Mouse (Mus musculus) kidney, embryonic 14.5 days (tissue): ENCODE measurements at regions not wholly inside any gene's neighbourhood (a gene's known extent, or its start where the extent isn't known, plus 50 kb on each side); places are given as distances from the start of the nearest gene placed in this dataset.

ENCODE experiments used
- ATAC-seq: fragments of 200-750 bp; cut with Nextera tagmentation; 2 replicates; pipeline ENCODE4 v1.8.0; 2017; ENCODE audit warnings: moderate number of reproducible peaks, mild to moderate bottlenecking, moderate TSS enrichment, moderate library complexity; ENCODE audit not compliant: low FRiP score, low TSS enrichment
- H3K27ac ChIP-seq: fragments of 300-500 bp; sonication (generic); 2 replicates; pipeline ENCODE4 v1.5.1; 2014; ENCODE audit warnings: low read depth, mild to moderate bottlenecking, low read length, moderate library complexity, mixed read lengths
- H3K27me3 ChIP-seq: fragments of 300-500 bp; sonication (generic); 2 replicates; pipeline ENCODE4 v1.6.1; 2014; ENCODE audit warnings: mild to moderate bottlenecking, low read length; ENCODE audit not compliant: control insufficient read depth, insufficient read depth
- H3K36me3 ChIP-seq: fragments of 300-500 bp; sonication (generic); 2 replicates; pipeline ENCODE4 v1.6.1; 2014; ENCODE audit warnings: low read length, mixed read lengths; ENCODE audit not compliant: control insufficient read depth, insufficient read depth
- H3K4me1 ChIP-seq: fragments of 300-500 bp; sonication (generic); 2 replicates; pipeline ENCODE4 v1.6.1; 2014; ENCODE audit warnings: low read length, mixed read lengths; ENCODE audit not compliant: control insufficient read depth, insufficient read depth
- H3K4me2 ChIP-seq: fragments of 300-500 bp; sonication (generic); replicated peaks from 2 replicates; pipeline ENCODE4 v1.6.1; 2014; ENCODE audit warnings: low read depth, mild to moderate bottlenecking, low read length
- H3K4me3 ChIP-seq: fragments of 300-500 bp; sonication (generic); 2 replicates; pipeline ENCODE4 v1.5.1; 2014; ENCODE audit warnings: mild to moderate bottlenecking, low read length
- H3K9ac ChIP-seq: fragments of 300-500 bp; sonication (generic); 2 replicates; pipeline ENCODE4 v1.6.1; 2014; ENCODE audit warnings: low read depth, mild to moderate bottlenecking, low read length, moderate library complexity
- H3K9me3 ChIP-seq: fragments of 300-500 bp; sonication (generic); 2 replicates; pipeline ENCODE4 v1.6.1; 2016; ENCODE audit warnings: low read length; ENCODE audit not compliant: control insufficient read depth
- WGBS: fragments of 180-500 bp; shearing (Covaris S2); extraction: QIAGEN DNeasy Blood & Tissue Kit; methylation state at CpG from one replicate; pipeline ENCODE4 v1.1.7; 2014; 5-methylcytosine and 5-hydroxymethylcytosine counted together

GRCm38 (mm10) chr6:111621684-111622480, 651.7 kb upstream of the Lmcd1 start:
- no peak for ATAC-seq
- no peaks in the 10 kb centered on the region for H3K36me3 ChIP-seq
- no peaks in the 10 kb centered on the region for H3K27me3 ChIP-seq
- H3K9ac ChIP-seq = no peak overlapping the region
- H3K4me2 ChIP-seq = no peak overlapping the region
- H3K4me1 ChIP-seq = no peaks in the 10 kb centered on the region
- H3K4me3 ChIP-seq = no peak overlapping the region
- 67% methylated on average over 8 of the region's 8 CpGs for WGBS
- H3K27ac ChIP-seq = no peak overlapping the region
- no peaks in the 10 kb centered on the region for H3K9me3 ChIP-seq

GRCm38 (mm10) chr6:111622481-111623139, 650.9 kb upstream of the Lmcd1 start:
- Histone ChIP-seq H3K9me3 (no peaks in the 10 kb centered on the region), H3K27me3 (no peaks in the 10 kb centered on the region), H3K4me1 (no peaks in the 10 kb centered on the region), H3K36me3 (no peaks in the 10 kb centered on the region), H3K4me3 (no peak overlapping the region), H3K27ac (no peak overlapping the region), H3K4me2 (no peak overlapping the region), H3K9ac (no peak overlapping the region)
- WGBS = 80% methylated on average over 7 of the region's 7 CpGs
- no peak for ATAC-seq

- no peaks in the 10 kb centered on the region for H3K4me1 ChIP-seq
These were observed 650.4 kb upstream of the Lmcd1 start for GRCm38 (mm10) chr6:111623140-111623497.

GRCm38 (mm10) chr6:111625501-111625900, 648.1 kb upstream of the Lmcd1 start:
- no peak overlapping the region for H3K4me3 ChIP-seq
- no peaks in the 10 kb centered on the region for H3K36me3 ChIP-seq
- no peaks in the 10 kb centered on the region for H3K4me1 ChIP-seq
- H3K9ac ChIP-seq = no peak overlapping the region
- H3K27me3 ChIP-seq = no peaks in the 10 kb centered on the region
- H3K27ac ChIP-seq = no peak overlapping the region
- ATAC-seq = no peak
- no peak overlapping the region for H3K4me2 ChIP-seq
- H3K9me3 ChIP-seq = no peaks in the 10 kb centered on the region

More at GRCm38 (mm10) chr6:111623140-111623497, 650.4 kb upstream of the Lmcd1 start:
- 91% methylated on average over 4 of the region's 4 CpGs for WGBS
- no peaks in the 10 kb centered on the region for H3K36me3 ChIP-seq
- no peak overlapping the region for H3K27ac ChIP-seq
- no peak overlapping the region for H3K9ac ChIP-seq
- no peak for ATAC-seq
- no peaks in the 10 kb centered on the region for H3K27me3 ChIP-seq
- no peak overlapping the region for H3K4me2 ChIP-seq
- no peak overlapping the region for H3K4me3 ChIP-seq
- no peaks in the 10 kb centered on the region for H3K9me3 ChIP-seq

- ATAC-seq = no peak
- Histone ChIP-seq H3K4me1 (no peaks in the 10 kb centered on the region), H3K27me3 (no peaks in the 10 kb centered on the region), H3K9ac (no peak overlapping the region), H3K4me2 (no peak overlapping the region), H3K27ac (no peak overlapping the region), H3K36me3 (no peaks in the 10 kb centered on the region), H3K9me3 (no peaks in the 10 kb centered on the region), H3K4me3 (no peak overlapping the region)
- WGBS = 85% methylated on average over 3 of the region's 3 CpGs
These were observed 620.8 kb upstream of the Lmcd1 start for GRCm38 (mm10) chr6:111652736-111653135.

- H3K9ac ChIP-seq = no peak overlapping the region
- no peaks in the 10 kb centered on the region for H3K4me1 ChIP-seq
- no peak overlapping the region for H3K4me2 ChIP-seq
- H3K36me3 ChIP-seq = no peaks in the 10 kb centered on the region
- H3K9me3 ChIP-seq = no peaks in the 10 kb centered on the region
- 71% methylated on average over 2 of the region's 2 CpGs for WGBS
- no peaks in the 10 kb centered on the region for H3K27me3 ChIP-seq
- no peak overlapping the region for H3K4me3 ChIP-seq
- ATAC-seq = no peak
- no peak overlapping the region for H3K27ac ChIP-seq
These were observed 613.6 kb upstream of the Lmcd1 start for GRCm38 (mm10) chr6:111659957-111660356.

GRCm38 (mm10) chr6:111664603-111665002, 609.0 kb upstream of the Lmcd1 start:
- no peaks in the 10 kb centered on the region for H3K4me1 ChIP-seq
- no peak overlapping the region for H3K9ac ChIP-seq
- ATAC-seq = no peak
- no peak overlapping the region for H3K4me2 ChIP-seq
- H3K4me3 ChIP-seq = no peak overlapping the region
- no peak overlapping the region for H3K27ac ChIP-seq
- H3K9me3 ChIP-seq = no peaks in the 10 kb centered on the region
- no peaks in the 10 kb centered on the region for H3K36me3 ChIP-seq
- H3K27me3 ChIP-seq = no peaks in the 10 kb centered on the region

- Histone ChIP-seq H3K27ac (no peak overlapping the region), H3K9me3 (no peaks in the 10 kb centered on the region), H3K36me3 (no peaks in the 10 kb centered on the region), H3K4me1 (no peaks in the 10 kb centered on the region), H3K4me3 (no peak overlapping the region), H3K9ac (no peak overlapping the region), H3K27me3 (no peaks in the 10 kb centered on the region), H3K4me2 (no peak overlapping the region)
- 79% methylated on average over 2 of the region's 2 CpGs for WGBS
- ATAC-seq = no peak
These were observed 588.6 kb upstream of the Lmcd1 start for GRCm38 (mm10) chr6:111684911-111685310.

GRCm38 (mm10) chr6:111702864-111703263, 570.7 kb upstream of the Lmcd1 start:
- 86% methylated on average over 1 of the region's 1 CpGs for WGBS
- Histone ChIP-seq H3K9ac (no peak overlapping the region), H3K9me3 (no peaks in the 10 kb centered on the region), H3K27ac (no peak overlapping the region), H3K4me1 (no peaks in the 10 kb centered on the region), H3K4me2 (no peak overlapping the region), H3K27me3 (no peaks in the 10 kb centered on the region), H3K4me3 (no peak overlapping the region), H3K36me3 (no peaks in the 10 kb centered on the region)
- ATAC-seq = no peak
